Comparison of ENCODE assay signal across 10 mouse cellular contexts in the genomic region with DNA sequence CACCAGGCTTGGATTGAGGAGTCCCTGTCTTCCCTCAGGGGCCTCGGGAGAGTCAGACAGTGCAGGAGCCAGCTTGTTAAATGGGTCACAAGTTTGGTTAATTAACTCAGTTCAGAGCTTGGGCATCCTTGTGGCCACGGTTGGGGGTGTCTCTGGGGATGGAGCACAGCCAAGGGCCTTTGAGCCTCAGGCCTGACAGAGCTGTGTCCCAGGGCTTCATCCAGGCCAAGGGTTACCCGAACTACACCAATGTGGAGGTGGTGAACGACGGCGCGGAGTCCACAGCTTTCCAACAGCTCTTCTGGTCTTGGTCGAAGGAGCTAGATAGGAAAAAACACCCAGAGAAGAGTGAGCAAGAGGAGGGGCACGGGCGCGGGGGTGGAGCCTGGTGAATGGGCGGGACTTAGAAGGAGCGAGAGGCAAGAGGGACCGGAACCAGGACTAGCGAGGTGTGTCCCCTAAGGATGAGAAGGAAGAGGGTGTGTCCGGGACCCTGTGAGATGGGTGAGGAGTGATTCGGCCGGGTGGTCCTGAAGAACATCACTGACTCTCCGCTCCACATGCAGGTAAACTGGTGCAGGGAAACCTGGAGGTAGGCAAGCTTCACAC. TPM values are rescaled to one million over a fixed set of nuclear protein-coding genes. Genes with fewer than 3 reads are reported as not detected.
A peak's percentile ranks its signal among the peaks of the same experiment; 100 is the strongest.
DNase-seq lines count a peak whose midpoint lies in the region; ATAC-seq and TF ChIP-seq lines count a peak whose summit lies in the region.
"Had no signal": no experiment of that assay in that cellular context is flagged by ENCODE, and none has a peak within 500 bp of the region (broad histone marks: within the 10 kb centered on the region; RNA-seq: fewer than 3 reads in every experiment).

No protein-coding gene starts in this region.

- DNase-seq in adrenal gland, postnatal 14 days: peak; percentile 40
- no peak for DNase-seq in adrenal gland, adult 2 months
- peak; percentile 94 for DNase-seq in kidney, adult 2 months
- DNase-seq in lung, adult 2 months: no peak
- DNase-seq in cerebellum, postnatal 4 days (ENCODE audit: low spot score in 2 of 2): no peak
- DNase-seq in midbrain, postnatal 0 days (ENCODE audit: low spot score): no peak
- DNase-seq in layer of hippocampus, adult 8-10 months (ENCODE audit: low spot score in 2 of 2): no peak

- H3K4me2 ChIP-seq in midbrain, postnatal 0 days (ENCODE audit: low read depth, low read length, poor library complexity, severe bottlenecking): no peak overlapping the region
- H3K4me2 ChIP-seq: neural tube, embryonic 13.5 days had no signal

- H3K27ac ChIP-seq in kidney, adult 2 months (ENCODE audit: insufficient read depth, low read depth, low read length): peak overlapping the region; percentile 43; the same call in 1 of the 2 replicates
- H3K27ac ChIP-seq in midbrain, postnatal 0 days (ENCODE audit: low read depth, low read length): no peak overlapping the region
- H3K27ac ChIP-seq: neural tube, embryonic 13.5 days had no signal

- no peaks in the 10 kb centered on the region for H3K9me3 ChIP-seq in E14TG2a.4 (ENCODE audit: low read length)
- no peaks in the 10 kb centered on the region for H3K9me3 ChIP-seq in midbrain, postnatal 0 days (ENCODE audit: low read length)
- H3K9me3 ChIP-seq: neural tube, embryonic 13.5 days had no signal

- H3K27me3 ChIP-seq in E14TG2a.4 (ENCODE audit: insufficient read depth, low read length): peaks cover 39% of the 10 kb centered on the region
- H3K27me3 ChIP-seq in kidney, adult 2 months (replicated peaks; ENCODE audit: control insufficient read depth, insufficient read depth, low read length): no peaks in the 10 kb centered on the region
- no peaks in the 10 kb centered on the region for H3K27me3 ChIP-seq in midbrain, postnatal 0 days (ENCODE audit: insufficient read depth, low read length)

- TF ChIP-seq CTCF in E14TG2a.4 (conservative IDR thresholded peaks at IDR 0.05; ENCODE audit: low read length): no peak
- no peak for TF ChIP-seq CTCF in kidney, adult 2 months (conservative IDR thresholded peaks at IDR 0.05; ENCODE audit: insufficient read depth, insufficient read length, low read depth, low read length)
- no peak for TF ChIP-seq CTCF in lung, adult 2 months (IDR thresholded peaks at IDR 0.05; ENCODE audit: insufficient read depth, low read length)
- no peak for TF ChIP-seq CTCF in midbrain, postnatal 0 days (IDR thresholded peaks at IDR 0.05)

- no peak for TF ChIP-seq POLR2A in kidney, adult 2 months (IDR thresholded peaks at IDR 0.05; ENCODE audit: low read depth, low read length)
- no peak for TF ChIP-seq POLR2A in lung, adult 2 months (IDR thresholded peaks at IDR 0.05; ENCODE audit: borderline replicate concordance, extremely low read depth, low read depth, low read length)

- ATAC-seq in midbrain, postnatal 0 days (ENCODE audit: low FRiP score): no peak
- ATAC-seq: forebrain, embryonic 14.5 days had no signal

- no peak overlapping the region for H3K9ac ChIP-seq in midbrain, postnatal 0 days (replicated peaks; ENCODE audit: low read length, poor library complexity, severe bottlenecking)
- H3K9ac ChIP-seq: neural tube, embryonic 13.5 days had no signal

- WGBS in kidney, adult 2 months: 33% methylated on average over 19 of the region's 19 CpGs
- 43% methylated on average over 19 of the region's 19 CpGs for WGBS in lung, adult 2 months
- 34% methylated on average over 19 of the region's 19 CpGs for WGBS in midbrain, postnatal 0 days

- peaks cover 52% of the 10 kb centered on the region for H3K4me1 ChIP-seq in E14TG2a.4 (replicated peaks; ENCODE audit: low read depth, low read length)
- H3K4me1 ChIP-seq in kidney, adult 2 months (ENCODE audit: control insufficient read depth, insufficient read depth, low read length): peaks cover 15% of the 10 kb centered on the region; the same call in 1 of the 2 replicates
- H3K4me1 ChIP-seq in lung, adult 2 months (ENCODE audit: control insufficient read depth, insufficient read depth, low read length): no peaks in the 10 kb centered on the region
- no peaks in the 10 kb centered on the region for H3K4me1 ChIP-seq in midbrain, postnatal 0 days (ENCODE audit: insufficient read depth, low read length)
- H3K4me1 ChIP-seq: neural tube, embryonic 13.5 days had no signal

- peaks cover 6% of the 10 kb centered on the region; the same call in 1 of the 2 replicates for H3K36me3 ChIP-seq in E14TG2a.4 (ENCODE audit: insufficient read depth, low read length)
- no peaks in the 10 kb centered on the region for H3K36me3 ChIP-seq in kidney, adult 2 months (ENCODE audit: control insufficient read depth, insufficient read depth, low read length)
- H3K36me3 ChIP-seq in midbrain, postnatal 0 days (ENCODE audit: insufficient read depth, low read length): no peaks in the 10 kb centered on the region
- H3K36me3 ChIP-seq: neural tube, embryonic 13.5 days had no signal

- peak overlapping the region; percentile 50; the same call in 1 of the 2 replicates for H3K4me3 ChIP-seq in E14TG2a.4 (replicated peaks; ENCODE audit: low read length)
- H3K4me3 ChIP-seq in kidney, adult 2 months (ENCODE audit: insufficient read depth, low read depth, low read length): no peak overlapping the region
- peak overlapping the region; percentile 20 for H3K4me3 ChIP-seq in lung, adult 2 months (replicated peaks; ENCODE audit: extremely low read depth, low read depth, low read length)
- no peak overlapping the region for H3K4me3 ChIP-seq in midbrain, postnatal 0 days (ENCODE audit: low read depth, low read length)
- H3K4me3 ChIP-seq: neural tube, embryonic 13.5 days had no signal

RNA-seq across cellular contexts. Expression of a gene that starts 10.6 kb away (rescaled TPM):
- total RNA-seq in adrenal gland, postnatal 14 days (2021): 2.2 and 2.3 TPM in 2 replicates
- total RNA-seq in adrenal gland, adult 2 months (2021): 1 to 10 TPM; 1.5 to 2.0 TPM
- 3.4 and 4.2 TPM in 2 replicates for polyA plus RNA-seq in adrenal gland, adult 2 months (2012; rRNA removed)
- 48.5 and 73.9 TPM in 2 replicates for polyA plus RNA-seq in kidney, adult 2 months (2012; rRNA removed)
- 15.4 and 20.2 TPM in 2 replicates for polyA plus RNA-seq in lung, adult 2 months (2012; rRNA removed)
- 2.8 and 10.5 TPM in 2 replicates for total RNA-seq in midbrain, postnatal 0 days (2014; rRNA removed)
- polyA plus RNA-seq in midbrain, postnatal 0 days (2015; fragmentation: Nextera tagmentation; extraction: Ambion mirVana): 3.8 and 4.7 TPM in 2 replicates
- 1 to 10 TPM in 3 of 4 experiments, under 1 TPM in 1; 0.99 to 4.4 (median 3.1) TPM for total RNA-seq in layer of hippocampus, adult 8-10 months (2022)

RNA-seq across cellular contexts. Expression of a gene that starts 30.2 kb away (rescaled TPM):
- 11.8 and 13.6 TPM in 2 replicates for total RNA-seq in adrenal gland, postnatal 14 days (2021)
- 10 to 100 TPM in 1 of 2 experiments, 1 to 10 TPM in 1; 4.8 to 20.7 TPM for total RNA-seq in adrenal gland, adult 2 months (2021)
- 16.6 and 17.5 TPM in 2 replicates for polyA plus RNA-seq in adrenal gland, adult 2 months (2012; rRNA removed)
- polyA plus RNA-seq in kidney, adult 2 months (2012; rRNA removed): 11.3 and 11.8 TPM in 2 replicates
- 19.8 and 37.3 TPM in 2 replicates for polyA plus RNA-seq in lung, adult 2 months (2012; rRNA removed)
- 12.2 and 17.4 TPM in 2 replicates for total RNA-seq in midbrain, postnatal 0 days (2014; rRNA removed)
- polyA plus RNA-seq in midbrain, postnatal 0 days (2015; fragmentation: Nextera tagmentation; extraction: Ambion mirVana): 10.9 and 11.8 TPM in 2 replicates
- total RNA-seq in layer of hippocampus, adult 8-10 months (2022): 10 to 100 TPM in 3 of 4 experiments, 1 to 10 TPM in 1; 9.7 to 13.7 (median 12.2) TPM

RNA-seq across cellular contexts. Expression of a gene that starts 39.1 kb away (rescaled TPM):
- 1.5 and 1.7 TPM in 2 replicates for total RNA-seq in adrenal gland, postnatal 14 days (2021)
- total RNA-seq in adrenal gland, adult 2 months (2021): 1 to 10 TPM; 2.0 to 2.2 TPM
- 1.1 and 1.5 TPM in 2 replicates for polyA plus RNA-seq in adrenal gland, adult 2 months (2012; rRNA removed)
- polyA plus RNA-seq in kidney, adult 2 months (2012; rRNA removed): 30.3 and 38.7 TPM in 2 replicates
- 5.1 and 5.5 TPM in 2 replicates for polyA plus RNA-seq in lung, adult 2 months (2012; rRNA removed)
- 2.8 and 3.3 TPM in 2 replicates for total RNA-seq in midbrain, postnatal 0 days (2014; rRNA removed)
- 0.91 and 0.95 TPM in 2 replicates for polyA plus RNA-seq in midbrain, postnatal 0 days (2015; fragmentation: Nextera tagmentation; extraction: Ambion mirVana)
- 10 to 100 TPM in 1 of 4 experiments, 1 to 10 TPM in 3; 2.9 to 10.3 (median 3.9) TPM for total RNA-seq in layer of hippocampus, adult 8-10 months (2022)

Comparison
In these comparisons a context has a peak if more than half of its experiments do, and no peak if none do; other contexts are left out.
1. DNase-seq: peak in adrenal gland, postnatal 14 days (single experiment) and kidney, adult 2 months (single experiment); none in adrenal gland, adult 2 months (single experiment), lung, adult 2 months (single experiment), cerebellum, postnatal 4 days (0 of 2), midbrain, postnatal 0 days (single experiment) and layer of hippocampus, adult 8-10 months (0 of 2).
2. H3K4me3 ChIP-seq: peak in E14TG2a.4 (single experiment) and lung, adult 2 months (single experiment); none in kidney, adult 2 months (single experiment) and midbrain, postnatal 0 days (single experiment).